Mouse (Mus musculus): Measurements from ENCODE around the gene Casd1. TPM values are rescaled to one million over a fixed set of nuclear protein-coding genes. Genes with fewer than 3 reads are reported as not detected.

Gene Casd1
- polyA plus RNA-seq, 1 experiment from 2014 or later: 57.9 TPM

- Histone ChIP-seq H3K36me3 (replicated peaks; ENCODE audit: control insufficient read depth, insufficient read depth) (no peaks in the 10 kb centered on the region), H3K4me3 (replicated peaks; ENCODE audit: low read length) (peak overlapping the region; percentile 81), H3K9me3 (ENCODE audit: control insufficient read depth, low read length) (no peaks in the 10 kb centered on the region), H3K27ac (peak overlapping the region; percentile 98; the same call in 1 of the 2 replicates), H3K27me3 (ENCODE audit: control insufficient read depth, insufficient read depth, low read length) (no peaks in the 10 kb centered on the region), H3K4me2 (replicated peaks) (peak overlapping the region; percentile 98), H3K4me1 (replicated peaks; ENCODE audit: control insufficient read depth, insufficient read depth, low read length) (peaks cover 29% of the 10 kb centered on the region), H3K9ac (no peak overlapping the region; the same call in 1 of the 2 replicates)
- no peak for ATAC-seq (ENCODE audit: low FRiP score)
- 43% methylated on average over 5 of the region's 5 CpGs for WGBS
- no peak for DNase-seq (ENCODE audit: low spot score)
Observed at GRCm38 (mm10) chr6:4602012-4602411, 1.4 kb downstream of the Casd1 start.

- no peak overlapping the region for H3K4me3 ChIP-seq (replicated peaks; ENCODE audit: low read length)
- 83% methylated on average over 4 of the region's 4 CpGs for WGBS
- no peaks in the 10 kb centered on the region for H3K27me3 ChIP-seq (ENCODE audit: control insufficient read depth, insufficient read depth, low read length)
- no peak for ATAC-seq (ENCODE audit: low FRiP score)
- no peak overlapping the region for H3K9ac ChIP-seq
- no peaks in the 10 kb centered on the region for H3K9me3 ChIP-seq (ENCODE audit: control insufficient read depth, low read length)
- no peaks in the 10 kb centered on the region for H3K36me3 ChIP-seq (replicated peaks; ENCODE audit: control insufficient read depth, insufficient read depth)
- no peak overlapping the region for H3K27ac ChIP-seq
- peaks cover 18% of the 10 kb centered on the region for H3K4me1 ChIP-seq (replicated peaks; ENCODE audit: control insufficient read depth, insufficient read depth, low read length)
- no peak overlapping the region for H3K4me2 ChIP-seq (replicated peaks)
- no peak for DNase-seq (ENCODE audit: low spot score)
Observed at GRCm38 (mm10) chr6:4606394-4606793, 5.8 kb downstream of the Casd1 start.

GRCm38 (mm10) chr6:4610216-4610896 lies 9.7 kb downstream of the Casd1 start:
- H3K9me3 ChIP-seq (ENCODE audit: control insufficient read depth, low read length): no peaks in the 10 kb centered on the region
- DNase-seq (ENCODE audit: low spot score) (no peak), ATAC-seq (ENCODE audit: low FRiP score) (no peak)
- H3K27me3 ChIP-seq (ENCODE audit: control insufficient read depth, insufficient read depth, low read length): no peaks in the 10 kb centered on the region
- H3K4me3 ChIP-seq (replicated peaks; ENCODE audit: low read length): no peak overlapping the region
- H3K4me1 ChIP-seq (replicated peaks; ENCODE audit: control insufficient read depth, insufficient read depth, low read length): no peaks in the 10 kb centered on the region
- no peak overlapping the region for H3K27ac ChIP-seq
- H3K4me2 ChIP-seq (replicated peaks): no peak overlapping the region
- 87% methylated on average over 4 of the region's 4 CpGs for WGBS
- 0 out of 2 replicates have a peak, but pooled peaks cover 5% of the 10 kb centered on the region for H3K36me3 ChIP-seq (replicated peaks; ENCODE audit: control insufficient read depth, insufficient read depth)
- H3K9ac ChIP-seq: no peak overlapping the region

GRCm38 (mm10) chr6:4611853-4612252 lies 11.2 kb downstream of the Casd1 start:
- ATAC-seq (ENCODE audit: low FRiP score): no peak

GRCm38 (mm10) chr6:4612431-4612830 lies 11.8 kb downstream of the Casd1 start:
- no peak for DNase-seq (ENCODE audit: low spot score)
- no peak overlapping the region for H3K4me3 ChIP-seq (replicated peaks; ENCODE audit: low read length)
- H3K27me3 ChIP-seq (ENCODE audit: control insufficient read depth, insufficient read depth, low read length): no peaks in the 10 kb centered on the region
- no peaks in the 10 kb centered on the region for H3K9me3 ChIP-seq (ENCODE audit: control insufficient read depth, low read length)
- H3K36me3 ChIP-seq (replicated peaks; ENCODE audit: control insufficient read depth, insufficient read depth): 0 out of 2 replicates have a peak, but pooled peaks cover 5% of the 10 kb centered on the region
- no peak overlapping the region for H3K9ac ChIP-seq
- no peak overlapping the region for H3K4me2 ChIP-seq (replicated peaks)
- no peak overlapping the region for H3K27ac ChIP-seq
- WGBS: 94% methylated on average over 7 of the region's 7 CpGs
- ATAC-seq (ENCODE audit: low FRiP score): no peak
- no peaks in the 10 kb centered on the region for H3K4me1 ChIP-seq (replicated peaks; ENCODE audit: control insufficient read depth, insufficient read depth, low read length)

More at GRCm38 (mm10) chr6:4611853-4612252, 11.2 kb downstream of the Casd1 start:
- no peak overlapping the region for H3K4me2 ChIP-seq (replicated peaks)
- no peak for DNase-seq (ENCODE audit: low spot score)
- H3K9ac ChIP-seq: no peak overlapping the region
- H3K36me3 ChIP-seq (replicated peaks; ENCODE audit: control insufficient read depth, insufficient read depth): 0 out of 2 replicates have a peak, but pooled peaks cover 5% of the 10 kb centered on the region
- WGBS: 89% methylated on average over 4 of the region's 4 CpGs
- no peak overlapping the region for H3K4me3 ChIP-seq (replicated peaks; ENCODE audit: low read length)
- no peaks in the 10 kb centered on the region for H3K9me3 ChIP-seq (ENCODE audit: control insufficient read depth, low read length)
- no peaks in the 10 kb centered on the region for H3K4me1 ChIP-seq (replicated peaks; ENCODE audit: control insufficient read depth, insufficient read depth, low read length)
- H3K27ac ChIP-seq: no peak overlapping the region
- no peaks in the 10 kb centered on the region for H3K27me3 ChIP-seq (ENCODE audit: control insufficient read depth, insufficient read depth, low read length)

- H3K4me2 ChIP-seq (replicated peaks): no peak overlapping the region
- H3K36me3 ChIP-seq (replicated peaks; ENCODE audit: control insufficient read depth, insufficient read depth): peaks cover 14% of the 10 kb centered on the region; the same call in 1 of the 2 replicates
- no peaks in the 10 kb centered on the region for H3K9me3 ChIP-seq (ENCODE audit: control insufficient read depth, low read length)
- no peaks in the 10 kb centered on the region for H3K27me3 ChIP-seq (ENCODE audit: control insufficient read depth, insufficient read depth, low read length)
- ATAC-seq (ENCODE audit: low FRiP score): no peak
- no peak overlapping the region for H3K27ac ChIP-seq
- H3K4me1 ChIP-seq (replicated peaks; ENCODE audit: control insufficient read depth, insufficient read depth, low read length): no peaks in the 10 kb centered on the region
- WGBS: 87% methylated on average over 10 of the region's 10 CpGs
- H3K4me3 ChIP-seq (replicated peaks; ENCODE audit: low read length): no peak overlapping the region
- no peak overlapping the region for H3K9ac ChIP-seq
- DNase-seq (ENCODE audit: low spot score): no peak
Observed at GRCm38 (mm10) chr6:4617911-4618310, 17.3 kb downstream of the Casd1 start.

GRCm38 (mm10) chr6:4631464-4631863 lies 30.8 kb downstream of the Casd1 start:
- H3K4me1 ChIP-seq (replicated peaks; ENCODE audit: control insufficient read depth, insufficient read depth, low read length): no peaks in the 10 kb centered on the region
- no peaks in the 10 kb centered on the region for H3K9me3 ChIP-seq (ENCODE audit: control insufficient read depth, low read length)
- no peak overlapping the region for H3K4me2 ChIP-seq (replicated peaks)
- H3K4me3 ChIP-seq (replicated peaks; ENCODE audit: low read length): no peak overlapping the region
- DNase-seq (ENCODE audit: low spot score): no peak
- 67% methylated on average over 3 of the region's 3 CpGs for WGBS
- H3K9ac ChIP-seq: no peak overlapping the region
- H3K36me3 ChIP-seq (replicated peaks; ENCODE audit: control insufficient read depth, insufficient read depth): peaks cover 14% of the 10 kb centered on the region; the same call in 1 of the 2 replicates
- no peaks in the 10 kb centered on the region for H3K27me3 ChIP-seq (ENCODE audit: control insufficient read depth, insufficient read depth, low read length)
- H3K27ac ChIP-seq: no peak overlapping the region
- no peak for ATAC-seq (ENCODE audit: low FRiP score)

GRCm38 (mm10) chr6:4633189-4633588 lies 32.5 kb downstream of the Casd1 start:
- Histone ChIP-seq H3K27me3 (ENCODE audit: control insufficient read depth, insufficient read depth, low read length) (no peaks in the 10 kb centered on the region), H3K9me3 (ENCODE audit: control insufficient read depth, low read length) (no peaks in the 10 kb centered on the region), H3K4me2 (replicated peaks) (no peak overlapping the region), H3K4me3 (replicated peaks; ENCODE audit: low read length) (no peak overlapping the region), H3K9ac (no peak overlapping the region), H3K4me1 (replicated peaks; ENCODE audit: control insufficient read depth, insufficient read depth, low read length) (no peaks in the 10 kb centered on the region), H3K27ac (no peak overlapping the region), H3K36me3 (replicated peaks; ENCODE audit: control insufficient read depth, insufficient read depth) (peaks cover 14% of the 10 kb centered on the region; the same call in 1 of the 2 replicates)
- ATAC-seq (ENCODE audit: low FRiP score) (no peak), DNase-seq (ENCODE audit: low spot score) (no peak)
- 48% methylated on average over 4 of the region's 4 CpGs for WGBS

- H3K27me3 ChIP-seq (ENCODE audit: control insufficient read depth, insufficient read depth, low read length): no peaks in the 10 kb centered on the region
- no peaks in the 10 kb centered on the region for H3K9me3 ChIP-seq (ENCODE audit: control insufficient read depth, low read length)
- WGBS: 76% methylated on average over 1 of the region's 1 CpGs
- no peak for ATAC-seq (ENCODE audit: low FRiP score)
- H3K27ac ChIP-seq: no peak overlapping the region
- H3K4me2 ChIP-seq (replicated peaks): no peak overlapping the region
- H3K4me3 ChIP-seq (replicated peaks; ENCODE audit: low read length): no peak overlapping the region
- H3K4me1 ChIP-seq (replicated peaks; ENCODE audit: control insufficient read depth, insufficient read depth, low read length): no peaks in the 10 kb centered on the region
- no peak for DNase-seq (ENCODE audit: low spot score)
- peaks cover 14% of the 10 kb centered on the region; the same call in 1 of the 2 replicates for H3K36me3 ChIP-seq (replicated peaks; ENCODE audit: control insufficient read depth, insufficient read depth)
- no peak overlapping the region for H3K9ac ChIP-seq
Observed at GRCm38 (mm10) chr6:4634804-4635203, 34.2 kb downstream of the Casd1 start.
